Mouse (Mus musculus): ENCODE measurements around the gene Hoxa11.

Gene Hoxa11

DNA sequence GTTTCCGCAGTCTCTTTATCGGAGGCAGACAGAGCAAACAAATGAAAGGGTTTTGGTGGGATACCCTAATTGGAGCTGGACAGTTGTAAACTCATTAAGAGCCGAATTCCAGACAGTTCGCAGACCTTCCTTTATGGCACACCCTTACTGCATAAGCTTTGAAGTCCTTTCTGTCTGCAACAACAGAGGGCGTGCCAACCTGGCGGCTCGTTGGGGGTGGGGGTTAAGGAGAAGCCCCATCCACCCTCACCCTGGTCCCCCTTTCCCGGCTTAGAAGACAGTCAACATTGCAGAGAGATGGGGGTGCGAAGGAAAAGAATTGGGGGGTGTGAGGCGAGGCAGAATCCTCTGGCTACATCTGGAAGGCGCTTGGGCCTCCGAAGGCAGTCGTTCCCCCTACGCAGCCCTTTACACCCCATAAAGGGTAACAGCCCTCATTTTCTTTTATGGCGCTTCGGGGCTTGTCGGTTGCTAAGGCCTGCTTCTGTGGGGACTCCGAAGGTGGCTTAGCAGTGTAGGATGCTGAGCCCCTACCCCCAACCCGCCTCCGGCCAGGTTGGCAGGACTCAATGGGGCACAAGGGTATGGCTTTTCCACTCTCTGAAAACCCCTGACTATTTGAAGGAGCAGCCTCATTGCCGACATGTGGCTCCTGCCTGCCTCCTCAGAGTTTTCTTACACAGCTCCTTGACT lies 23.5 kb downstream of the Hoxa11 start:
- in situ Hi-C loops (cut with MseI, MboI) = loop anchor here in 1 of 2 experiments (25.0 kb wide), 1 partner anchor 610 kb away; no protein-coding TSS in a partner anchor

DNA sequence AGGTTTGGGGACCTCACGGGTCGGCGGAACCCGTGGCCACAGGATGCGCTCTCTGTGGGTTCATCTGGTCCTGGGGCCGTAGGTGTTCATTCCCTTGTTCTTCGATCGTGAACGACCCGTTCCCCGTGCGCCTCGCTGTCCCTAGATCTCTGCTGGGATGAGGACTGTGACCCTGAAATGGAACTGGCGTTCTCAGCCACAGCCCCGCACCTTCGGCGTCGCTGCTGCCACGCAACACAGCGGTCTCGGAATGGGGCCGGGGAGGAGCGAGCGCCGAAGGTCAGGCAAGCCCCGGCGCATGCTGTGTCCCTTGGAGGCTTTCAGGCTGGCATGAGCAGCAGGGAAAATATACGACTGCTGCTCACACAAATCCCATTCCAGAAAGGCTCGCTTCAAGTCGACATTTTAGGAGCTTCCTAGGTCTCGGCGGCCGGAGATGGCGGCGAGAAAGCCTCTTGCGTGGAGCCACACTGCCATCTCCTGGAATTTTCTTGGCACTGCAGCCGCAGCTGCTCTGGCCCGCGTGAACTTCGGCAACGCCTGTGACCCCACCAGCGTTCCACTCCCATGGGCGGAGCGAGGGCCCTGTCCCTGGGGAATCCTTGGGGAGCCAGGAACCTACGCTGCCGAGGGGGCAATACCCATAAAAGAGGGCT lies 24.1 kb downstream of the Hoxa11 start, which contains the start of gene Hoxa7:
Gene Hoxa7, minus strand, starts transcription at position 518 of the 656 bp plus-strand sequence.
- in situ Hi-C loops (cut with MseI, MboI) = loop anchor here in 1 of 2 experiments (25.0 kb wide), 1 partner anchor 609 kb away; no protein-coding TSS in a partner anchor

DNA sequence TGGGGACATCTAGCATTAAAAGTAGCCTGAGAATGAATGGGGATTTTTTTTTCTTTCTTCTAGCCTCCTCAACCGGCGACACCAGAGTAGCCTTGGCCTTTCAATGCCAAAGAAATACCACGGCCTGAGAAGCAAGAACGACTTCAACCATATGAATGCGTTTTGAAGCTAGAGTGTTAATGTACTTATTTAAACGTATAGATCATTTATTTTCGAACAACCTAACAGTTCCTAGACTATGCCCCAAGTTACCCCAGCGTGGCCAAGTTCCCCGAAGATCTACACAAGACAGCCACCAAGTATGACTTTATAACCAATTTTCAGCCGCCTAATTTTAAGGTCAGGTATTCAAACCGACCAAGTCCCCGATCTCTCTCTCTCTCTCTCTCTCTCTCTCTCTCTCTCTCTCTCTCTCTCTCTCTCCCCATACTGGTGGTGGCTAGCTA lies 24.7 kb downstream of the Hoxa11 start:
- in situ Hi-C loops (cut with MseI, MboI) = loop anchor here in 1 of 2 experiments (25.0 kb wide), 1 partner anchor 609 kb away; no protein-coding TSS in a partner anchor

- in situ Hi-C loops (cut with MseI, MboI) = loop anchor here in 1 of 2 experiments (25.0 kb wide), 1 partner anchor 608 kb away; no protein-coding TSS in a partner anchor
Measured at GRCm38 (mm10) chr6:52220003-52220864, 25.4 kb downstream of the Hoxa11 start.

GRCm38 (mm10) chr6:52219234-52219942 lies 26.2 kb downstream of the Hoxa11 start:
- in situ Hi-C loops (cut with MseI, MboI) = loop anchor here in 1 of 2 experiments (25.0 kb wide), 1 partner anchor 607 kb away; no protein-coding TSS in a partner anchor

DNA sequence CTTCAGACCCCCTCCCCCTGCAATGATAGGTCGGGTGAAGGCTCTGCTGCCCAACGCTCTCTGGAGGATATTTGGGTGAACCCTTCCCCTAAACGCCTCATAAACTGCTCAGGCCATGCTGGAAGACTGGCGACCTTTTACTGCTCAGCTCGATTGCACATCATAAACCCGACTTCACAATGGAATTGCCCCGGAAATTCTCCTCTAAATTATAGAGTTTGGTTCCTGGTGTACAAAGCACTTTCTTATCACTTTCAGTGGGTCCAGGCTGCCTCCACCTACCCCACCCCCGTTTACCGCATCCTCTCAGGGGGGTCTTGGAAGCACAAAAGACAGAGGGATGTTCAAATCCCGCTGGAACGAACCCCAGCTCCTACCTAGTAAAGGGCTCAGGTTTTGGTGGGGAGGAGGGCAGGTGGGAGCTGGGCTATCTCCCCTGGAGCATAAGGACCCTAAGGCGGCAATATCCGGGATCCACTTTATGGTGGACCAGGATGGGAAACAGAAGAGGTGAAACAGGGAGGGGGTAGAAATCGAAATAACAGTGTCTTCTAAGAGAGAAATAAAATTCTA lies 26.9 kb downstream of the Hoxa11 start:
- in situ Hi-C loops (cut with MseI, MboI) = loop anchor here in 1 of 2 experiments (25.0 kb wide), 1 partner anchor 606 kb away; no protein-coding TSS in a partner anchor

DNA sequence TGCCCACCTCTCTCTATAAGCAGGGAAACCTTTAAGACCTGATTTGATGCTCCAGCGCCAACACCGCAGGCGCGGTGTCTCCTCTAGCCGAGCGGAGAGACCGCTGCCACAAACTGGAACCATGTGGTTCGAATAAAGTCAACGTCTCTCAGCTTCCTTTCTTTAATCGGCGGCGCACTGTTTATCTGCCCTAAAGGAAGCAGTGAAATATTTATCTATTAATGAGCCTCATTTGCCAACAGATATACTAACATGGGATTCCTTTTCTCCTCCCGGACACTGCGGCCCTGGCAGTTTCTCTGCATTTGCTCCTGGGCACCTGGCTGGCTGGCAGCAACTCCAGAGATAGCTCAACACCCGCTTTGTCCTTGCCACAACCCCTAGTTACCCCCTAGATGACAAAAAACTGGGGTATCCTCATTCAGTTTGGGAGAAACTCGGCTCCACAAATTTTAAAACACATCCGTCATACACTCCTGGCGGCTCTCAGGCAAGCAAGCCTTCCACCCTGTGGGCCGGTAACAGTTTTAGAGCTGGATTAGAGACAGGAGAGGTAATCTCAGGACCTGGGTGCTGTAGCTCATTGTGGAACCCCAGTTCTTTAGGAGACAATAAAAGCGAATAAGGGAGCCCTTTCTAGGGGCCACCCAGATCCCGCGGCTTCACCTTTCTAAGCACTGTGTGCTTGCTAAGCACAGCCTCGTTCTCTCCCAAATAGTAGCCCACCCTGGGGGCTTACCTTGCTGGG lies 27.5 kb downstream of the Hoxa11 start:
- in situ Hi-C loops (cut with MseI, MboI) = loop anchor here in 1 of 2 experiments (25.0 kb wide), 1 partner anchor 606 kb away; no protein-coding TSS in a partner anchor

DNA sequence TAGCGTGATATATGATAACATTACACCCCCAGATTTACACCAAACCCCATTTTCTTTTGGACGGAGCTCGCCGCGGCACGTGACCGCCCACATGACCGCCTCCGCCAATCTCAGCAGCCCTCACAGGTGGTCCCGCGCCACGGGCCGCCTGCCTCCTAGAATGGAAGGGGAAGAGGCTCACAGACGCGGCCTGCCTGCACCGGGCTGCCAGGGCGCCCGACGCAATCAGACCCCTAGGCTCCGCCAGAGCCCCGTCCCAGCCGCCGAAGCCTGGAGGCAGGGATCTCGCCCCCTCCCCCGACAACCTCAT lies 28.2 kb downstream of the Hoxa11 start:
- in situ Hi-C loops (cut with MseI, MboI) = loop anchor here in 1 of 2 experiments (25.0 kb wide), 1 partner anchor 605 kb away; no protein-coding TSS in a partner anchor

DNA sequence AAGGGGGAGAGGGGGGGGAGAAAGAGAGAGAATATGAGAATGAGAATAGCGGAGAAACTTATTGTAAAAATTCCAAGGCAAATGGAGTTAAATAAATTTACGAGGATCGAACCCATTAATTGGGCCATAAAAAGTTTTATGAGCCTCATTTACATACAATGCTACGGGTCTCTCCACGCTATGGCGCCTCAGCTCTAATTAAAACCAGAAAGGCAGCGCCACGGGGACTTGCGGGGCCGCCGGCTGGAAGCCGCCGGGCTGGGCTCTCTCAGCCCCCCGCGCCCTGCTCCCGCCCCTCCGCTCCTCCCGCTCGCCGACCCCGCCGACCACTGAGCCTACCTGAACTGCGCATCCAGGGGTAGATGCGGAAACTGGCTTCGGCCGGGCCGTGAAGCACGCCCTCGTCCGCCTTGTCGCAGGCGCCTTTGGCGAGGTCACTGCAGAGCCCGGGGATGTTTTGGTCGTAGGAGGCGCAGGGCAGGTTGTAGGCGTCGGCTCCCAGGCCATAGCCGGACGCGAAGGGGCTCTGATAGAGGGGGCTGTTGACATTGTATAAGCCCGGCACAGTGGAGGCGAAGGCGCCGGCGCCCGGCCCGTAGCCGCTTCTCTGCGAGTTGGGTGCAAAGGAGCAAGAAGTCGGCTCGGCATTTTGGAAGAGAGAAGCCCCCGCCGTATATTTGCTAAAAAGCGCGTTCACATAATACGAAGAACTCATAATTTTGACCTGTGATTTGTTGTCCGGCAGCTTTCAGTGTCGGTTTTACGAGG lies 28.7 kb downstream of the Hoxa11 start:
- in situ Hi-C loops (cut with MseI, MboI) = loop anchor here in 1 of 2 experiments (25.0 kb wide), 1 partner anchor 605 kb away; no protein-coding TSS in a partner anchor

- in situ Hi-C loops (cut with MseI, MboI) = loop anchor here in 1 of 2 experiments (25.0 kb wide), 1 partner anchor 604 kb away; no protein-coding TSS in a partner anchor
Measured at GRCm38 (mm10) chr6:52215771-52216535, 29.7 kb downstream of the Hoxa11 start.

GRCm38 (mm10) chr6:52215070-52215469 lies 30.5 kb downstream of the Hoxa11 start:
- in situ Hi-C loops (cut with MseI, MboI) = loop anchor here in 1 of 2 experiments (25.0 kb wide), 1 partner anchor 603 kb away; no protein-coding TSS in a partner anchor

DNA sequence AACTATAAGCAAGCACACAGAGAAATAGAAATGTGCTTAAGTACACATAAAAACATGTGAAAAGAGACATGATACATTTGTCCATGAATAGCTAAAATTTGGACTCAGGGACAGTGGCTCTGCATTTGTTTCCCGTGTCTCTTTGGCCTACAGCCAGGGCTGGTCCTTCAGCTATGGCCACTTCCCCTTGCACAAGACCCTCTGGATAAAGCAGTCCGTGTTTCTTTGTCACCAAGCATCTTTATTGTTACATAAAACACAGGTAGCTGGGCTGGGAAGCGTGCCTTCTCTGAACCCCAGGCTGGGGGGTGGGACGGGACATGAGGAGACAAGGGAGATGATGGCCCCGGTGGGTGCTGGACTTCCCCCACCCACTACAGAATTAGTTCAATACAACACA lies 31.3 kb downstream of the Hoxa11 start:
- in situ Hi-C loops (cut with MseI, MboI) = loop anchor here in 1 of 2 experiments (25.0 kb wide), 1 partner anchor 602 kb away; no protein-coding TSS in a partner anchor

- in situ Hi-C loops (cut with MseI, MboI) = loop anchor here in 1 of 2 experiments (25.0 kb wide), 1 partner anchor 601 kb away; no protein-coding TSS in a partner anchor
Measured at GRCm38 (mm10) chr6:52213119-52213986, 32.3 kb downstream of the Hoxa11 start, which contains the start of the genes Hoxa3 and Gm28308. Hoxa3 (minus strand) TSS chr6:52213336. Gm28308 (minus strand) TSS chr6:52213339.

DNA sequence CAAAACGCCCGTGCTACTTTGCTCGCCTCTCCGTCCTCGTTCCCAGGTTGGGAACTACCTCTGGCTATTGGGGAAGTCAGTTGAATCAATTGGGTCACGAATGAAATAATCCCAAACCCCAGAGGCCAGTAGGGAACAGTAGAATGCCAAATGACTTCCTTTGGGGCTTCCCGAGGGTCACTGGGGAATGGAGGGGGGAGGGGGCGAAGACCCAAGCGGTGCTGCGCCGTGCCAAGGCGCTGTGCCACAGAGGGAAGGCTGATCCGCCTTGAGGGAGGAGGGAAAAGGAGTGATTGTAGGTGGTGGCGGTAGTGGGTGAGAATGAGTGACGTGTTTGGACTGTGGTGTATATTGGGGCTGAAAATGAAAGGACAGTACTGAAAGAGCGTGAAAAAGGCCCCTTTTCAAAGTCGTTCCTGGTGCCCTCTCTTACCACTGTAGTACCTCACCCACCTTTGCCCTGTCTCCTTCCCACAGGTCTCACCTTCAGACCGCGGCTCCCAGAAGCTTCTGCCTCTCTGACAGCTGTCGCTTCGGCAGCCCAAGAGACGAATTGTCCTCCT lies 33.0 kb downstream of the Hoxa11 start:
- in situ Hi-C loops (cut with MseI, MboI) = loop anchor here in 1 of 2 experiments (25.0 kb wide), 1 partner anchor 600 kb away; no protein-coding TSS in a partner anchor

DNA sequence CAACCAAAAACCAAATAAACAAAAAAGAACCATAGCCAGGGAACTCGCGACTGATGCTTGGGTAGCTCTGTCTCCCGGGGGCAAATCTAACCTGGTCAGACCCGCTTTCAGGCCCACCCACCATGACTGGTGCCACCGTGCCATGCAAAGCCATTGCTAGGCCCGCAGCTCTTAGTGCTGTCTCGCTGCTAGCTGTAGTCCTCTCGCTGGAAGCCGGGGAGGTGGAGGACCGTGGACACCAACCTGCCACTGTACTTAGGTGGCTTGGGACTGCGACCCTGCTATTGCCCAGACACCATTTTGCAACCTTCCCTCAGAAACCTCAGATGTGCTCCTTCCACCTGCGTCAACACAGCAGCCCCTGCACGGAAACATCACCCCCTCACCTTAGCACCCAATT lies 33.6 kb downstream of the Hoxa11 start:
- in situ Hi-C loops (cut with MseI, MboI) = loop anchor here in 1 of 2 experiments (25.0 kb wide), 1 partner anchor 600 kb away; no protein-coding TSS in a partner anchor

Data from mouse trophoblast stem cell (cell line).